Mouse (Mus musculus) stomach, embryonic 16.5 days (tissue): Measurements from ENCODE around the gene Acot11. TPM values are rescaled to one million over a fixed set of nuclear protein-coding genes. Genes with fewer than 3 reads are reported as not detected.
"Not testable (repeated sequence)": the region's sequence is repeated elsewhere in the genome, so short reads cannot be mapped to it uniquely, and the experiment has no call there.

Experiments
- ATAC-seq: fragments of 200-750 bp; cut with Nextera tagmentation; 2 replicates; pipeline ENCODE4 v1.8.0; 2017; ENCODE audit warnings: moderate number of reproducible peaks, moderate TSS enrichment; ENCODE audit not compliant: insufficient read depth, low FRiP score
- H3K27ac ChIP-seq: fragments of 300-500 bp; sonication (generic); 2 replicates; pipeline ENCODE4 v1.5.1; 2014; ENCODE audit warnings: low read length
- H3K27me3 ChIP-seq: fragments of 300-500 bp; sonication (generic); 2 replicates; pipeline ENCODE4 v1.6.1; 2014; ENCODE audit warnings: low read length, control low read depth, mixed read lengths; ENCODE audit not compliant: control insufficient read depth, insufficient read depth
- H3K36me3 ChIP-seq: fragments of 300-500 bp; sonication (generic); 2 replicates; pipeline ENCODE4 v1.6.1; 2014; ENCODE audit warnings: low read length; ENCODE audit not compliant: control insufficient read depth, insufficient read depth
- H3K4me1 ChIP-seq: fragments of 300-500 bp; sonication (generic); 2 replicates; pipeline ENCODE4 v1.6.1; 2014; ENCODE audit warnings: low read length, control low read depth, mixed read lengths; ENCODE audit not compliant: control insufficient read depth, insufficient read depth
- H3K4me2 ChIP-seq: fragments of 300-500 bp; sonication (generic); 2 replicates; pipeline ENCODE4 v1.6.1; 2014; ENCODE audit warnings: low read depth, low read length, mixed read lengths
- H3K4me3 ChIP-seq: fragments of 300-500 bp; sonication (generic); replicated peaks from 2 replicates; pipeline ENCODE4 v1.5.1; 2014; ENCODE audit warnings: mild to moderate bottlenecking, low read length
- H3K9ac ChIP-seq: fragments of 300-500 bp; sonication (generic); 2 replicates; pipeline ENCODE4 v1.6.1; 2014; ENCODE audit warnings: low read length
- H3K9me3 ChIP-seq: fragments of 300-500 bp; sonication (generic); replicated peaks from 2 replicates; pipeline ENCODE4 v1.6.1; 2016; ENCODE audit warnings: low read length, control low read depth; ENCODE audit not compliant: control insufficient read depth
- WGBS: fragments of 180-500 bp; shearing (Covaris S2); extraction: QIAGEN DNeasy Blood & Tissue Kit; methylation state at CpG from one replicate; pipeline ENCODE4 v1.1.7; 2014; 5-methylcytosine and 5-hydroxymethylcytosine counted together
- polyA plus RNA-seq: library from polyadenylated mRNA; unstranded; fragments of >200 nt; fragmentation: Nextera tagmentation; extraction: Ambion mirVana; gene quantifications from 2 replicates; pipeline ENCODE4 v1.2.1, GENCODE M21; 2015

Acot11 gene
- polyA plus RNA-seq, 1 experiment from 2014 or later = 7.9 TPM

DNA sequence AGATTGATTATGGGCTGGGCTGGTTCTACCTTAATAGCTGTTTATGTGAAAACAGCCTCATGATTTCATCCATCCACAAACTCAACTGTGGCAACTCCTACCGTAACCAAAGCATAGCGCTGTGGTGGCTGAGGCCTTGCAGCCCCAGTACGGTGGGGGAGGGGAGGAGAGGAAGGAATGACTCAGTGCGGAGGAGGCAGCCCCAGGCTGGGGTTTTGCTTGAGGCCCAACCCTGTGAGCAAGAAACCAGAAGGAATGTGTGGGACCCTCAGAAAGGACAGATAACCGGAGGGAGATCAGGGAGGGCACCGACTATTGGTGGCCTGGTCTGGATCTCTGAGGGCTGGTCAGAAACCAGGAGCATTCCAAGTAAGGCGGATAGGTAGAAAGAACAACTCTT is 17.0 kb downstream of the Acot11 start:
- H3K4me2 ChIP-seq = no peak overlapping the region
- no peak overlapping the region for H3K9ac ChIP-seq
- no peaks in the 10 kb centered on the region for H3K36me3 ChIP-seq
- ATAC-seq = no peak; the same call in 1 of the 2 replicates
- no peaks in the 10 kb centered on the region for H3K27me3 ChIP-seq
- no peak overlapping the region for H3K27ac ChIP-seq
- WGBS = 44% methylated on average over 7 of the region's 7 CpGs
- H3K4me3 ChIP-seq = no peak overlapping the region
- no peaks in the 10 kb centered on the region for H3K9me3 ChIP-seq
- peaks cover 18% of the 10 kb centered on the region for H3K4me1 ChIP-seq

DNA sequence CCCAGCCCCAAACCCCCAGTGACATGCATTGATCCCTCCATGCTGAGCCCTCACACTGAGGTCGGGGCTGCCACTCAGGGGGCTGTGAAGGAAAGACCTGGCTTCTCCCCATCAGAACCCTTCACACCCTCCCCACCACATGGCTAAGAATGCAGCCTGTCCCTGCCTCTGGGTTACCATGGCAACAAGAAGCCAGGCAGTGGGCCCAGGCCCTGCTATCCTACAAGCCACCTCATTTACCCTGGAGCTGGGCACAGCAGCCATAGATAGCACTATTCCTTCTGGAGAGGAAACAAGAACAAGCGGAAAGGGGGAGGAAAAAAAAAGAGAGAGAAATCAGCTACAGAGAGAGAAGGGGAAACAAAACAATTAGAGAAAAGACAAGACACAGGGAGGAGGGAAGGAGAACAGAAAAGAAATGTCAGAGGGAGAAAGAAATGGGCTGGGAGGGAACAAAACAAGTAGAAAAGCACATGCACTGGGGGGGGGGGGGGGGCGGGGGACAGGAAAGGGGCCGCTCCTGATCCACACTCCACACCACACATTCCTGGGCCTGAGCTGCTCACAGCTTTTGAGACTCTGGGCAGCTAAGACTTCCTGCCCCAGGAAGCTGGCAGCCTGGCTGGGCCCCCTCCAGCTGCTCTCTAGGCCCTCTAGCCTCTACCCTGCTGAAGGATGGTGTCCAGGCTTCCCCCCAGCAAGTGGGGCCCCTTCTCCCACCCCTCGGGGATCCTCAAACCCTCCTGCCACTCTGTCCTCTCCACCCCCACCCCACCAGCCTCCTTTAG is 18.9 kb downstream of the Acot11 start:
- no peaks in the 10 kb centered on the region for H3K9me3 ChIP-seq
- H3K4me2 ChIP-seq = no peak overlapping the region
- no peak overlapping the region for H3K4me3 ChIP-seq
- no peaks in the 10 kb centered on the region for H3K27me3 ChIP-seq
- peaks cover 18% of the 10 kb centered on the region for H3K4me1 ChIP-seq
- peak; percentile 59; the same call in 1 of the 2 replicates for ATAC-seq
- H3K9ac ChIP-seq = peak overlapping the region; percentile 63
- H3K36me3 ChIP-seq = no peaks in the 10 kb centered on the region
- 23% methylated on average over 3 of the region's 5 CpGs for WGBS
- peak overlapping the region; percentile 87 for H3K27ac ChIP-seq

DNA sequence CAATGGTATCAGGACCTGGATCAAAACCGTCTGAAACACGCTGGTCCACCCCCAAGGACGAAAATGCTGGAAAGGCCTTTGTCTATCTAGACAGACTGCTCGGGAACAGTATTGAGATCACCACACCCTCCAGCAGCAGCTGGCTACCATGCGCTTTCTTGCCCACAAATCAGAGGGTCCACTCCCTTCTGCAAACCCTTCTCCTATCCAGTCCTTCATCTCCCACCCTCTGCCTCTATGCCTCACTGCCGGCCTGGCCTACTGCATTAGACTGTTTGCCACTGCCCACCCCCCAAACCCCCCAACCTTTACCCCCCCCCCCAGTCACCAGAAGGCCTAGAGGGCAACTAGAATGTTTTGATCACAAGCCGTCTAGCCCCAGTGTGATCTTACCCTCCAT is 19.5 kb downstream of the Acot11 start:
- 71% methylated on average over 7 of the region's 7 CpGs for WGBS
- no peaks in the 10 kb centered on the region for H3K27me3 ChIP-seq
- H3K4me2 ChIP-seq = no peak overlapping the region
- ATAC-seq = no peak
- no peak overlapping the region for H3K4me3 ChIP-seq
- H3K9ac ChIP-seq = no peak overlapping the region
- peak overlapping the region; percentile 87; the same call in 1 of the 2 replicates for H3K27ac ChIP-seq
- no peaks in the 10 kb centered on the region for H3K36me3 ChIP-seq
- H3K9me3 ChIP-seq = no peaks in the 10 kb centered on the region
- H3K4me1 ChIP-seq = peaks cover 18% of the 10 kb centered on the region

DNA sequence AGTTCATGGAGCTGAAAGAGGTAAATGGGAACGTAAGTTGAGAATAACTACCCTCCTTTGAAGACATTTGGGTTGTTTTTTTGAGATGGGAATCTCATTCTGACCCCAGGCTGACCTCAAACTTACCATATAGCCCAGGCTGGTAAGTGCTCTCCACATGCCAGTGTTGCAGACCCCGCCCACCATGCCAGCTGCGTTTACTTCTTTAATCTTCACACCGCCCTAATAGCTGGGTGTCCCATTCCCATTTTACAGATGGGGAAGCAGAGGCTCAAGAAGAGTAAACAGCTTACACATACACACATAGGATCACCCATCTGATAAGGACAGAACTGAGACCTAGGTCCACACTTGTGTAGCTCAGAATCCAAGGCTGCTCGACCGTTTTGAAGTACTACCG is 20.0 kb downstream of the Acot11 start:
- ATAC-seq = no peak
- Histone ChIP-seq H3K4me1 (peaks cover 18% of the 10 kb centered on the region), H3K36me3 (no peaks in the 10 kb centered on the region), H3K27ac (no peak overlapping the region), H3K9ac (no peak overlapping the region), H3K9me3 (no peaks in the 10 kb centered on the region), H3K4me3 (no peak overlapping the region), H3K4me2 (no peak overlapping the region), H3K27me3 (no peaks in the 10 kb centered on the region)
- WGBS = 88% methylated on average over 7 of the region's 7 CpGs

DNA sequence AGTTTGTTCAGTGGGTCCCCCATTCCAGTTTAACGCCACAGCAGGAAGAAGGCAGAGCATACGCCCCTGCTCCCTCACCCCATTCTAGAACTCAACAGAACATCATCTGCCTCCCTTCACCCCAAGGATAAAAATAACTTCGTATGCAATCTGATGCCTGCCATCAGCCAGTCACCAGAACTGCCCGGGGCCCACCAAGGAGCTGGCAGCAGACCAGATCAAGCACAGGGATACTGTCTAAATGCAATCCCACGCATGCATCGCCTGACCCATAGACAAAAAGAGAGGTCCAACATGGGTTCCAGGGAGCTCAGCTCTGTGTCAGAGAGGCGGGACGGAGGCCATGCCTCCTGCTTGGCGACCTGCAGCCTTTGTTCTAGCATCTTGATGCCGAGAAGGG is 21.7 kb downstream of the Acot11 start:
- Histone ChIP-seq H3K4me2 (no peak overlapping the region), H3K9ac (no peak overlapping the region), H3K27ac (no peak overlapping the region), H3K4me3 (no peak overlapping the region), H3K4me1 (peaks cover 28% of the 10 kb centered on the region), H3K9me3 (no peaks in the 10 kb centered on the region), H3K27me3 (no peaks in the 10 kb centered on the region), H3K36me3 (no peaks in the 10 kb centered on the region)
- WGBS = 76% methylated on average over 10 of the region's 10 CpGs
- ATAC-seq = no peak

DNA sequence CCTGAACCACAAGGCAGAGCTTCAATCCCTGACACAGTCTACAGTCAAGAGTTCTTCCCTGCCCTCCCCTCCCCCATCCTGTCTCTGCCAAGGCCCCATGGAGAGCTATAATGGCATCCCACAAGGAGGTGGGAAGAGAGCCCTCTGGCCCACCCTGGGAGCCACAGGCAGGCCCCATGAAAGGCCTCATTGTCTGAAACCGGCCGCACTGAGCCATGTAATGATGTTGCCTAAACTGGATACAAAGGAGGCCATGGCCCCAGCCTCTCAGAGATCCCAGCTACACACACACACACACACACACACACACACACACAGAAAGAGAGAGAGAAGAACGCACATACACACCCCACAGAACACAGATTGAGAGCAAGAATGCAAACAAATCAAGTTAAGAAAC is 24.8 kb downstream of the Acot11 start:
- Histone ChIP-seq H3K27ac (no peak overlapping the region), H3K9ac (no peak overlapping the region)
- 46% methylated on average over 3 of the region's 3 CpGs for WGBS

DNA sequence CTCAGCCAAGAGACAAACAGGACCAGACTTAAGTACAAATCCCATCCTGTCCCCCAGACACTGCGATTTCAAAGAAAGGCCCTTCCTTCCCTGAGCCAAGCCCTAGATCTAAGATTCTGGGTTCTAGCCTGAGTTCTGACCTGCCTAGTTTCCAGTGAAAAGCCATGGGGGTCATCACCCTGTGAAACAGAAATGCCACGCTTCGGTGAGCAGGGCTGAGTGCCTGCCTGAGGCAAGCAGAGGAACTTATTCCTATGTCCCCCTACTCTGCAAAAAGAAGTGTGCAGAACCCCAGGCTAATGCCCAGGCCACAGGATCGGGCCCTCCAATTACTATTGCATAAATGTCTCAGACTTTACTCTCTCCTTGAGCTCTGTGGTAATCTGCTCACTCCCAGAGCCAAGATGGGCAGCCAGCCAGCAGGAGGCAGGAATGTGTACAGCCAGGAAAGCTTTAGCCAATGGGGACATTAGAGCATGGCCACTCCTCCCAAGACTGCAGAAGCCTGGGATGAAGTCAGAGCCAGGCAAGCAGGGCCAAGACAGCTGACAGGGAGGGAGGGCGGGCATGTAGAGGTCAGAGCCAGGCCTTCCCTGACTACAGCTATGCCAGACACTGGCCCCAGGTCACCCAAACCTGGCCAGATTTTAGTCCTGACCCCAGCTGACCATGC is 26.5 kb downstream of the Acot11 start:
- ATAC-seq = peak; percentile 97
- no peaks in the 10 kb centered on the region for H3K27me3 ChIP-seq
- 42% methylated on average over 5 of the region's 5 CpGs for WGBS
- no peak overlapping the region for H3K4me2 ChIP-seq
- no peak overlapping the region for H3K4me3 ChIP-seq
- H3K4me1 ChIP-seq = peaks cover 13% of the 10 kb centered on the region
- H3K9me3 ChIP-seq = no peaks in the 10 kb centered on the region
- peak overlapping the region; percentile 48; the same call in 1 of the 2 replicates for H3K9ac ChIP-seq
- no peaks in the 10 kb centered on the region for H3K36me3 ChIP-seq
- peak overlapping the region; percentile 76 for H3K27ac ChIP-seq

More for the DNA sequence above, 24.8 kb downstream of the Acot11 start:
- no peaks in the 10 kb centered on the region for H3K9me3 ChIP-seq
- no peak overlapping the region for H3K4me3 ChIP-seq
- H3K4me2 ChIP-seq = no peak overlapping the region
- H3K36me3 ChIP-seq = no peaks in the 10 kb centered on the region
- no peak for ATAC-seq
- H3K4me1 ChIP-seq = peaks cover 13% of the 10 kb centered on the region
- no peaks in the 10 kb centered on the region for H3K27me3 ChIP-seq

DNA sequence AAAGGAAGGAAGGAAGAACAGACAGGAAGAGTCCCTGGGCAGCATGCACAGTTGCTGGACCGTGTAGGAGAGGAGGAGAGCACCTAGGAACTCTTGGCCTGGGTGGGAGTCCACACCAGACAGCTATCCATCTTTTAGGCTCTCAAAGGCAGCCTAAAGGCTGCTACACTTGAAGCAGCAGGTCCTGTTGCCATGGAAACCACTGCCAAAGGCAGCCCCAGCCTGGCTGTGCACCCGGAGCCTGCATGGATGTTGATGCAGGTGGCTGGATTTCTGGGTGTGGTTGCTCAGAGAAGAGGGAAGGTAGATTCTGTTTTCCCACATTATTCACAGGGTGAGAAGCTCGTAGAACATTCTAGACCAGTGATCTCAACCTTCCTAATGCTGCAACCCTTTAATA is 27.8 kb downstream of the Acot11 start:
- no peak for ATAC-seq
- Histone ChIP-seq H3K4me3 (no peak overlapping the region), H3K27ac (no peak overlapping the region), H3K9me3 (no peaks in the 10 kb centered on the region), H3K4me1 (peaks cover 13% of the 10 kb centered on the region), H3K36me3 (no peaks in the 10 kb centered on the region), H3K27me3 (no peaks in the 10 kb centered on the region), H3K9ac (no peak overlapping the region), H3K4me2 (no peak overlapping the region)
- WGBS = 27% methylated on average over 3 of the region's 3 CpGs

DNA sequence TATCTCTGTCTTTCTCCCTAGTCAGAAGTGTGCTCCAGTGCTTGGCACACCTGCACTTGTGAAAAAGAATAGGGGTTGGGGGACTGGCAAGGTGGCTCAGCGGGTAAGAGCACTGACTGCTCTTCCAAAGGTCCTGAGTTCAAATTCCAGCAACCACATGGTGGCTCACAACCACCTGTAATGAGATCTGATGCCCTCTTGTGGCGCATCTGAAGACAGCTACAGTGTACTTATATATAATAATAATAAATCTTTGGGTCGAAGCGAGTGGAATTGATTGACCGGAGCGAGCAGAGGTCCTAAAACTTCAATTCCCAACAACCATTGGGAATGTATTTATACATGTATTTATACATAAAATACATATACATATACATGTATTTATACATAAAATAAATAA is 29.0 kb downstream of the Acot11 start:
- H3K4me1 ChIP-seq = peaks cover 13% of the 10 kb centered on the region
- not testable (repeated sequence) for H3K4me2 ChIP-seq, H3K27me3 ChIP-seq, H3K4me3 ChIP-seq, H3K27ac ChIP-seq, H3K9ac ChIP-seq, ATAC-seq, H3K9me3 ChIP-seq, H3K36me3 ChIP-seq
- WGBS = 85% methylated on average over 6 of the region's 6 CpGs
